Mouse (Mus musculus) hindbrain, embryonic 14.5 days (tissue): ENCODE measurements around the gene Ubr3. TPM values are rescaled to one million over a fixed set of nuclear protein-coding genes. Genes with fewer than 3 reads are reported as not detected.
A peak's percentile ranks its signal among the peaks of the same experiment; 100 is the strongest.
"Not testable (repeated sequence)": the region's sequence is repeated elsewhere in the genome, so short reads cannot be mapped to it uniquely, and the experiment has no call there.

Source experiments
- ATAC-seq: fragments of 200-750 bp; cut with Nextera tagmentation; 2 replicates; pipeline ENCODE4 v1.8.0; 2017; ENCODE audit warnings: moderate number of reproducible peaks, mild to moderate bottlenecking, moderate TSS enrichment, moderate library complexity; ENCODE audit not compliant: low FRiP score
- DNase-seq: peaks from one replicate; pipeline ENCODE4 v3.0.0-alpha.2; 2015; ENCODE audit warnings: low spot score
- H3K27ac ChIP-seq: fragments of 300-500 bp; sonication (generic); 2 replicates; pipeline ENCODE4 v1.5.1; 2014; ENCODE audit warnings: mild to moderate bottlenecking, moderate library complexity
- H3K27me3 ChIP-seq: fragments of 300-500 bp; sonication (generic); 2 replicates; pipeline ENCODE4 v1.6.1; 2014; ENCODE audit warnings: mild to moderate bottlenecking, low read length, mixed read lengths; ENCODE audit not compliant: control insufficient read depth, insufficient read depth
- H3K36me3 ChIP-seq: fragments of 300-500 bp; sonication (generic); replicated peaks from 2 replicates; pipeline ENCODE4 v1.6.1; 2014; ENCODE audit not compliant: control insufficient read depth, insufficient read depth
- H3K4me1 ChIP-seq: fragments of 300-500 bp; sonication (generic); replicated peaks from 2 replicates; pipeline ENCODE4 v1.6.1; 2014; ENCODE audit warnings: antibody characterized with exemption, low read length, mixed read lengths; ENCODE audit not compliant: control insufficient read depth, insufficient read depth
- H3K4me2 ChIP-seq: fragments of 300-500 bp; sonication (generic); replicated peaks from 2 replicates; pipeline ENCODE4 v1.6.1; 2014; ENCODE audit warnings: mild to moderate bottlenecking, moderate library complexity
- H3K4me3 ChIP-seq: fragments of 300-500 bp; sonication (generic); replicated peaks from 2 replicates; pipeline ENCODE4 v1.5.1; 2014; ENCODE audit warnings: mild to moderate bottlenecking, low read length
- H3K9ac ChIP-seq: fragments of 300-500 bp; sonication (generic); 2 replicates; pipeline ENCODE4 v1.6.1; 2014
- H3K9me3 ChIP-seq: fragments of 300-500 bp; sonication (generic); 2 replicates; pipeline ENCODE4 v1.6.1; 2016; ENCODE audit warnings: low read length; ENCODE audit not compliant: control insufficient read depth
- WGBS: fragments of 180-500 bp; shearing (Covaris S2); extraction: QIAGEN DNeasy Blood & Tissue Kit; methylation state at CpG from one replicate; pipeline ENCODE4 v1.1.7; 2014; 5-methylcytosine and 5-hydroxymethylcytosine counted together
- polyA plus RNA-seq: library from polyadenylated mRNA; unstranded; fragments of >200 nt; fragmentation: Nextera tagmentation; extraction: Ambion mirVana; gene quantifications from 2 replicates; pipeline ENCODE4 v1.2.1, GENCODE M21; 2014

Gene Ubr3
- polyA plus RNA-seq, 1 experiment from 2014 or later = 21.3 TPM

DNA sequence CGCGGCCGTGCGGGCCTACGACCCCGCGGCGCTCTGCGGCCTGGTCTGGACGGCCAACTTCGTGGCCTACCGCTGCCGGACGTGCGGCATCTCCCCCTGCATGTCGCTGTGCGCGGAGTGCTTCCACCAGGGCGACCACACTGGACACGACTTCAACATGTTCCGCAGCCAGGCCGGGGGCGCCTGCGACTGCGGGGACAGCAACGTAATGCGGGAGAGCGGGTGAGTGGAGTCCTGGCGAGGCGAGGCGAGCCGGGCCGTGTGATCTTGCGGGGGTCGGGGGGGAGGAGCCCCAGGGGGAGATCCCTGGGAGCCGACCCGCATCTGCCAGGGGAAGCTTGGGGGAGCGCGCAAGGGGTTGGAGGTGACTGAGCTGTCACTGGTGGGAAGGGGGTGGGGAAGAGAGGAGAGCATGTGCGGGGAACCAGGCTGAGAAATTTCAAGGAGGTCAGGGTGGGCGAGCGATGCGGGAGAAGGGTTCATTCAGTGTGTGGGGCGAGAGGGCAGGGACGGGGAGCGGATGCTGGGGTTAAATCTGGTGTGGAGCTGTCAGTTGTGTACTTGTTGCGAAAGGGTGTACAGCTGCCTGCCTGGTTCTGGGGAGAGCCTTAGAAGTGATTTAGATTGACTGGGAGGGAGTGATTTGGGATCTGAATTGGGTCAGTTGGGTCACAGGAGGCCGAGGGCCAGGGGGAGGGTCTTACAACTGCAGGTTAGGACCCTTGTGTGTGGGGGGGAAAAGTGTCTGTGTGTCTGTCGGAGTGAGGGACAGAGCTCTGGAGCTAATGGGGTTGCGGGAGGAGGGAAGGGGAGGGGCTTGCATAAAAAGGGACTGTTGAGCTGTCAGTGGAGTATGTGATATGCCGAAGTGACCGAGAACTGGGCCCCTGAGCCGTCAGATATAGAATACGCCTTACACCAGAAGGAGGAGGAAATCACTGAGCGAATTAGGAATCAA, 851 bp downstream of the Ubr3 start:
- no peaks in the 10 kb centered on the region for H3K27me3 ChIP-seq
- H3K9me3 ChIP-seq = no peaks in the 10 kb centered on the region
- ATAC-seq = peak; percentile 29
- DNase-seq = no peak
- peak overlapping the region; percentile 92 for H3K27ac ChIP-seq
- H3K4me1 ChIP-seq = peaks cover 14% of the 10 kb centered on the region
- peaks cover 19% of the 10 kb centered on the region for H3K36me3 ChIP-seq
- WGBS = under 1% methylated on average over 55 of the region's 55 CpGs
- H3K9ac ChIP-seq = peak overlapping the region; percentile 98
- H3K4me2 ChIP-seq = peak overlapping the region; percentile 84
- peak overlapping the region; percentile 99 for H3K4me3 ChIP-seq

DNA sequence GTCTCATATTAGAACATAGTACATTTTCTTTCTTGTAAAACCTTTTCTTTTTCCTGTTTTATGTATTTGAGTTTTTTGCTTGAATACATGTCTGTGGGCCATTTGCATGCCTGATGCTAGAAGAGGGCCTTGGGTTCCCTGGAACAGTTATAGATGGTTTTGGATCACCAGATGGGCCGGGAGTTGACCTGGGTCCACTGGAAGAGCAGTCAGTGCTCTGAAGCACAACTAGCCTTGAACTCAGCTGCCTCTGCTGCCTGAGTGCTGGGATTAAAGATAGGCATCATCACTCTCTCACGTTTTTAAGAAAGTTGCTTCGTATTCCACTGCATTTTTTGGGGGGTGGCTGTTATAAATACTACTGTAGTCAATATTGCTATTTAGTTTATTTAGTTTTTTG, 6.5 kb downstream of the Ubr3 start:
- no peak overlapping the region for H3K4me3 ChIP-seq
- H3K27ac ChIP-seq = no peak overlapping the region
- no peak for ATAC-seq
- no peak overlapping the region for H3K4me2 ChIP-seq
- peaks cover 12% of the 10 kb centered on the region for H3K4me1 ChIP-seq
- H3K9ac ChIP-seq = no peak overlapping the region
- peaks cover 19% of the 10 kb centered on the region for H3K36me3 ChIP-seq
- no peaks in the 10 kb centered on the region for H3K9me3 ChIP-seq
- H3K27me3 ChIP-seq = no peaks in the 10 kb centered on the region
- 96% methylated on average over 3 of the region's 3 CpGs for WGBS
- DNase-seq = no peak

DNA sequence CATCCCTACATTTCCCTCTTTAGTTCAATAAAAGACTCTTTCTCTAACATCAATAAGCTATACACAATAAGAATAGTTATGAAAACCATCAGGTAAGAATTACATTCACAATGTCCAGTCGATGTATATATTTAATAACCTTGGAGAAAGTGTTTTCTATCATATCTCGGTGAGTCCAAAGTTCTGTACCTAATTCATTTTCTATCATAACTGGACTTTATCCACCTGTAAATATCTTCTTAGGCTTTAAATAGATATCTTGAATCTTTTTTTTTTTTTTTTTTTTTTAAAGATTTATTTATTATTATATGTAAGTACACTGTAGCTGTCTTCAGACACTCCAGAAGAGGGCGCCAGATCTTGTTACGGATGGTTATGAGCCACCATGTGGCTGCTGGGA, 10.3 kb downstream of the Ubr3 start:
- not testable (repeated sequence) for H3K4me1 ChIP-seq, H3K27me3 ChIP-seq, H3K4me2 ChIP-seq, H3K36me3 ChIP-seq, H3K9me3 ChIP-seq, H3K4me3 ChIP-seq, DNase-seq, H3K9ac ChIP-seq, H3K27ac ChIP-seq, ATAC-seq
- 84% methylated on average over 4 of the region's 4 CpGs for WGBS

DNA sequence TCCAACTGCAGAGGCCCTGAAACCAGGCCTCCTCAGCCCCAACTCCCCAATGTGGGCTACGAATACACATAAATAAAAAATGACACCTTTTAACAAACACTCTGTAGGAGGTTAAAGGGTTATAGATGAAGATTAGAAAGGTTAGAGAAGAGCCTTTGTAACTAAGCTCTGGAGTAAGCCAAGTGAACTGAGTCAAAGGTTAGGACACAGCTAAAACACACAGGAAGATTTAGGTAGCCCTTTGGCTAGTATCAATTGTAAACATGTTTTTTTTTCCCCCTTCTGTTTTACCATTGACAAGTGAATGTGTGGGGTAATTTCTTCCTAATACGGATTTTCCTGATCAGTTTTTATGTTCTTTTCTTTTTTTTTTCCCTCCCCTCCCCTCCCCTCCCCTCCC, 15.8 kb downstream of the Ubr3 start:
- Histone ChIP-seq H3K4me1 (no peaks in the 10 kb centered on the region), H3K27ac (no peak overlapping the region), H3K9me3 (no peaks in the 10 kb centered on the region), H3K36me3 (peaks cover 14% of the 10 kb centered on the region), H3K27me3 (no peaks in the 10 kb centered on the region), H3K4me3 (no peak overlapping the region), H3K4me2 (no peak overlapping the region), H3K9ac (no peak overlapping the region)
- ATAC-seq (no peak), DNase-seq (no peak)
- WGBS = 35% methylated on average over 2 of the region's 2 CpGs

GRCm38 (mm10) chr2:69917301-69917700, 20.3 kb downstream of the Ubr3 start:
- Histone ChIP-seq H3K27me3 (no peaks in the 10 kb centered on the region), H3K9me3 (no peaks in the 10 kb centered on the region), H3K36me3 (peaks cover 46% of the 10 kb centered on the region), H3K4me3 (no peak overlapping the region), H3K4me2 (no peak overlapping the region), H3K9ac (no peak overlapping the region), H3K27ac (no peak overlapping the region), H3K4me1 (no peaks in the 10 kb centered on the region)
- WGBS = 91% methylated on average over 3 of the region's 3 CpGs
- DNase-seq (no peak), ATAC-seq (no peak)

- H3K4me1 ChIP-seq = no peaks in the 10 kb centered on the region
- DNase-seq (no peak), ATAC-seq (no peak)
- H3K9ac ChIP-seq = no peak overlapping the region
- no peaks in the 10 kb centered on the region for H3K9me3 ChIP-seq
- H3K27ac ChIP-seq = no peak overlapping the region
- no peak overlapping the region for H3K4me3 ChIP-seq
- peaks cover 56% of the 10 kb centered on the region for H3K36me3 ChIP-seq
- H3K27me3 ChIP-seq = no peaks in the 10 kb centered on the region
- WGBS = 70% methylated on average over 3 of the region's 3 CpGs
- no peak overlapping the region for H3K4me2 ChIP-seq
Observed at GRCm38 (mm10) chr2:69924943-69925342, 27.9 kb downstream of the Ubr3 start.

DNA sequence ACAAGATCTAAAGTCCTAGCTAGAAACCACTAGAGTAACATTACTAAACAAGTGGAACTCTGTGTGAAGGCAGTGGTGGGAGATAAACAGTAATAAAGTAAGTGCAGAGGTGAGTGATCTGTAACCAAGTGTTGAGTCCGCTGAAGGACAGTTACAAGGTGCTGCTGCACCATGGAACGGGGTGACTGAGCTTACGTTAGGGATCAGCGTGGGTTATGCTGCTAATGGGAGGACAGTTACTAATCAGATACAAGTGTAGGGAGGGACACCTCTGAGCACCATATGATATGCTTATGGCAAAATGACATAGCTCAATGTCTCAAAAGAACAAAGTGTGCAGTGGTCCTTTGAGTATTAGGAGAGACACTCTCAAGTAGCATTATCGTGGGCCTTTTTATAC, 39.3 kb downstream of the Ubr3 start:
- DNase-seq = no peak
- no peak overlapping the region for H3K4me2 ChIP-seq
- H3K9ac ChIP-seq = no peak overlapping the region
- H3K9me3 ChIP-seq = no peaks in the 10 kb centered on the region
- 94% methylated on average over 5 of the region's 5 CpGs for WGBS
- no peak for ATAC-seq
- H3K27me3 ChIP-seq = no peaks in the 10 kb centered on the region
- no peak overlapping the region for H3K4me3 ChIP-seq
- H3K27ac ChIP-seq = no peak overlapping the region
- no peaks in the 10 kb centered on the region for H3K4me1 ChIP-seq
- peaks cover 45% of the 10 kb centered on the region for H3K36me3 ChIP-seq

- 93% methylated on average over 4 of the region's 4 CpGs for WGBS
- no peak overlapping the region for H3K4me3 ChIP-seq
- DNase-seq = no peak
- H3K4me2 ChIP-seq = no peak overlapping the region
- no peak overlapping the region for H3K27ac ChIP-seq
- H3K9ac ChIP-seq = no peak overlapping the region
- no peaks in the 10 kb centered on the region for H3K27me3 ChIP-seq
- H3K36me3 ChIP-seq = peaks cover 32% of the 10 kb centered on the region
- H3K4me1 ChIP-seq = no peaks in the 10 kb centered on the region
- no peaks in the 10 kb centered on the region for H3K9me3 ChIP-seq
- no peak for ATAC-seq
Observed at GRCm38 (mm10) chr2:69939226-69939625, 42.2 kb downstream of the Ubr3 start.

- Histone ChIP-seq H3K36me3 (peaks cover 32% of the 10 kb centered on the region), H3K4me1 (no peaks in the 10 kb centered on the region), H3K27me3 (no peaks in the 10 kb centered on the region), H3K9me3 (no peaks in the 10 kb centered on the region), H3K4me2 (no peak overlapping the region), H3K4me3 (no peak overlapping the region), H3K9ac (no peak overlapping the region), H3K27ac (no peak overlapping the region)
- 95% methylated on average over 5 of the region's 5 CpGs for WGBS
- ATAC-seq (no peak), DNase-seq (no peak)
Observed at GRCm38 (mm10) chr2:69939649-69940048, 42.6 kb downstream of the Ubr3 start.
